Mouse (Mus musculus) gastrocnemius, postnatal 14 days (tissue): ENCODE data around the gene Mrm3. TPM values are rescaled to one million over a fixed set of nuclear protein-coding genes. Genes with fewer than 3 reads are reported as not detected.

Source experiments
- DNase-seq: peaks from one replicate; pipeline ENCODE4 v3.0.0; 2021; ENCODE audit warnings: mixed read lengths
- intact Hi-C: fragments of 180-260 bp; cut with DNase I; formaldehyde crosslinking; loops from one replicate; pipeline ENCODE4 v1.15.1; 2025; ENCODE audit warnings: low total_unique reads
- total RNA-seq, 2 experiments: library from RNA; stranded (reverse); gene quantifications; 2 replicates each; pipeline ENCODE4 v1.2.3; 2021

The Mrm3 gene
- total RNA-seq, 2 experiments from 2014 or later = 13.4 to 14.4 TPM

- DNase-seq = no peak
- intact Hi-C loops = no loop called here
Observed at GRCm38 (mm10) chr11:76278960-76279852, 35.7 kb downstream of the Mrm3 start.

GRCm38 (mm10) chr11:76279971-76280370 lies 36.5 kb downstream of the Mrm3 start:
- intact Hi-C loops = no loop called here
- no peak for DNase-seq

GRCm38 (mm10) chr11:76283841-76284240 lies 40.3 kb downstream of the Mrm3 start:
- DNase-seq = no peak
- intact Hi-C loops = no loop called here

GRCm38 (mm10) chr11:76285431-76286075 lies 42.0 kb downstream of the Mrm3 start:
- intact Hi-C loops = no loop called here
- DNase-seq = peak; percentile 34

- intact Hi-C loops = no loop called here
- no peak for DNase-seq
Observed at GRCm38 (mm10) chr11:76286534-76287126, 43.1 kb downstream of the Mrm3 start.

- intact Hi-C loops = no loop called here
- no peak for DNase-seq
Observed at GRCm38 (mm10) chr11:76287301-76287700, 43.8 kb downstream of the Mrm3 start.

GRCm38 (mm10) chr11:76288645-76289044 lies 45.1 kb downstream of the Mrm3 start:
- DNase-seq = no peak
- intact Hi-C loops = no loop called here

GRCm38 (mm10) chr11:76290367-76290766 lies 46.9 kb downstream of the Mrm3 start:
- DNase-seq = no peak

GRCm38 (mm10) chr11:76291960-76292359 lies 48.4 kb downstream of the Mrm3 start:
- no peak for DNase-seq
- intact Hi-C loops = no loop called here

More at GRCm38 (mm10) chr11:76290367-76290766, 46.9 kb downstream of the Mrm3 start:
- intact Hi-C loops = no loop called here

GRCm38 (mm10) chr11:76292398-76292797 lies 48.9 kb downstream of the Mrm3 start:
- intact Hi-C loops = no loop called here
- DNase-seq = peak; percentile 50

GRCm38 (mm10) chr11:76292831-76293230 lies 49.3 kb downstream of the Mrm3 start:
- DNase-seq = no peak
- intact Hi-C loops = no loop called here

- DNase-seq = no peak
- intact Hi-C loops = no loop called here
Observed at GRCm38 (mm10) chr11:76294078-76294477, 50.6 kb downstream of the Mrm3 start.

- DNase-seq = no peak
Observed at GRCm38 (mm10) chr11:76294836-76295235, 51.3 kb downstream of the Mrm3 start.

GRCm38 (mm10) chr11:76297252-76297651 lies 53.7 kb downstream of the Mrm3 start:
- DNase-seq = no peak
- intact Hi-C loops = no loop called here

More at GRCm38 (mm10) chr11:76294836-76295235, 51.3 kb downstream of the Mrm3 start:
- intact Hi-C loops = no loop called here

GRCm38 (mm10) chr11:76298457-76299000 lies 55.0 kb downstream of the Mrm3 start:
- DNase-seq = no peak
- intact Hi-C loops = no loop called here

Other genes with a start within 250 kb of the Mrm3 start
- gene 1700016K19Rik, start 243.8 kb upstream of the Mrm3 start, total RNA-seq = not detected
- gene Rflnb, start 215.9 kb upstream of the Mrm3 start, total RNA-seq = 10 to 100 TPM; 50.0 to 59.5 TPM
- 10 to 100 TPM; 23.8 to 26.4 TPM for gene Vps53, start 64.1 kb upstream of the Mrm3 start, total RNA-seq
- 1 to 10 TPM; 4.0 to 5.0 TPM for gene Fam57a, start 64.0 kb upstream of the Mrm3 start, total RNA-seq
- gene Dbil5, start 26.1 kb upstream of the Mrm3 start, total RNA-seq = under 1 TPM in 1 of 2 experiments, not detected in 1; 0.42 TPM
- gene Gemin4, start 26.1 kb upstream of the Mrm3 start, total RNA-seq = 1 to 10 TPM; 1.9 to 2.9 TPM
- 10 to 100 TPM; 25.2 to 28.0 TPM for gene Glod4, start within 50 bp of the Mrm3 start, total RNA-seq
- gene Nxn, start 155.4 kb downstream of the Mrm3 start, total RNA-seq = 10 to 100 TPM; 28.7 to 28.8 TPM
- 10 to 100 TPM; 38.6 to 46.2 TPM for gene Timm22, start 163.2 kb downstream of the Mrm3 start, total RNA-seq